Mouse (Mus musculus): Measurements from ENCODE around the gene Clrn2.

DNA sequence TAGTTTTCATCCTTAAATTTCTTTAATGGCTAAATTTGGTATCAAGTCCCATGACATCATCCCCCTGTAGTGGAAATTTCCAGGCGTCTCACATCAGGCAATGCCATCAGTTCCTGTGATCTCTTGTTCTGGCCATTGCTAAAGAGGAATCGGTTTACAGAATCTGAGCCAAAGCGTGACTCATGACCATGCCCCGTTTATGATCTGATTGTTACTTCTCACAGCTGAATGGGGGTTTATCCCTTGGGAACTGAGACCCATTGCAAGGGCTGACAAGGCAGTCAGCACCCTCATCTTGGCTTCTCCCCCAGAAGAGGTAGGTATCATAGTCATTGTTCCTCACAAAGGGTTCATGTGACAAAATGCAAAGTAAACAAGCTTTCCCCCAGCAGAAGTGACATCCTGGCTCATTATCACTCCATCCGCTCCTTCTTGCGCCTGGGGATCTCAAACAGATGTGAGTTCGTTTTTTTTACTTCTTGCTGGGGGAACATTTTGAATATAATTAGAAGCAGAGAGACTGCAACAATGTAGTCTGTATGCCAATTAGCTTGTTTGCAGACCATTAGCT, 19.4 kb downstream of the Clrn2 start:
- no peak for TF ChIP-seq GATA1 (IDR thresholded peaks at IDR 0.05; ENCODE audit: low read length)
- no peak for TF ChIP-seq TAL1 (IDR thresholded peaks at IDR 0.05; ENCODE audit: low read length)
